Mouse (Mus musculus) midbrain, embryonic 16.5 days (tissue): ENCODE results near the gene Pigt. TPM values are rescaled to one million over a fixed set of nuclear protein-coding genes. Genes with fewer than 3 reads are reported as not detected.

Source experiments
- ATAC-seq: fragments of 200-750 bp; cut with Nextera tagmentation; 2 replicates; pipeline ENCODE4 v1.8.0; 2017; ENCODE audit warnings: moderate TSS enrichment
- H3K27ac ChIP-seq: fragments of 300-500 bp; sonication (generic); 2 replicates; pipeline ENCODE4 v1.5.1; 2014; ENCODE audit warnings: mild to moderate bottlenecking, low read length, mixed read lengths
- H3K27me3 ChIP-seq: fragments of 300-500 bp; sonication (generic); 2 replicates; pipeline ENCODE4 v1.6.1; 2014; ENCODE audit warnings: low read depth, low read length, mixed read lengths; ENCODE audit not compliant: control insufficient read depth, insufficient read depth
- H3K36me3 ChIP-seq: fragments of 300-500 bp; sonication (generic); 2 replicates; pipeline ENCODE4 v1.6.1; 2014; ENCODE audit warnings: mild to moderate bottlenecking, low read length, moderate library complexity, mixed read lengths; ENCODE audit not compliant: control insufficient read depth, insufficient read depth
- H3K4me1 ChIP-seq: fragments of 300-500 bp; sonication (generic); 2 replicates; pipeline ENCODE4 v1.6.1; 2014; ENCODE audit warnings: mild to moderate bottlenecking, low read length, mixed read lengths; ENCODE audit not compliant: control insufficient read depth, insufficient read depth
- H3K4me2 ChIP-seq: fragments of 300-500 bp; sonication (generic); 2 replicates; pipeline ENCODE4 v1.6.1; 2014; ENCODE audit warnings: mild to moderate bottlenecking, low read length, mixed read lengths
- H3K4me3 ChIP-seq: fragments of 300-500 bp; sonication (generic); 2 replicates; pipeline ENCODE4 v1.5.1; 2014; ENCODE audit warnings: low read depth, mild to moderate bottlenecking, low read length, moderate library complexity, mixed read lengths
- H3K9ac ChIP-seq: fragments of 300-500 bp; sonication (generic); 2 replicates; pipeline ENCODE4 v1.6.1; 2014; ENCODE audit warnings: low read depth, low read length, mixed read lengths
- H3K9me3 ChIP-seq: fragments of 300-500 bp; sonication (generic); replicated peaks from 2 replicates; pipeline ENCODE4 v1.6.1; 2014; ENCODE audit warnings: mild to moderate bottlenecking, low read length, mixed read lengths; ENCODE audit not compliant: control insufficient read depth, poor library complexity, severe bottlenecking
- WGBS: fragments of 180-500 bp; shearing (Covaris S2); extraction: QIAGEN DNeasy Blood & Tissue Kit; methylation state at CpG from one replicate; pipeline ENCODE4 v1.1.7; 2014; 5-methylcytosine and 5-hydroxymethylcytosine counted together
- polyA plus RNA-seq: library from polyadenylated mRNA; unstranded; fragments of >200 nt; fragmentation: Nextera tagmentation; extraction: Ambion mirVana; gene quantifications from 2 replicates; pipeline ENCODE4 v1.2.1, GENCODE M21; 2015

The Pigt gene
- polyA plus RNA-seq, 1 experiment from 2014 or later, result 97.0 TPM

DNA sequence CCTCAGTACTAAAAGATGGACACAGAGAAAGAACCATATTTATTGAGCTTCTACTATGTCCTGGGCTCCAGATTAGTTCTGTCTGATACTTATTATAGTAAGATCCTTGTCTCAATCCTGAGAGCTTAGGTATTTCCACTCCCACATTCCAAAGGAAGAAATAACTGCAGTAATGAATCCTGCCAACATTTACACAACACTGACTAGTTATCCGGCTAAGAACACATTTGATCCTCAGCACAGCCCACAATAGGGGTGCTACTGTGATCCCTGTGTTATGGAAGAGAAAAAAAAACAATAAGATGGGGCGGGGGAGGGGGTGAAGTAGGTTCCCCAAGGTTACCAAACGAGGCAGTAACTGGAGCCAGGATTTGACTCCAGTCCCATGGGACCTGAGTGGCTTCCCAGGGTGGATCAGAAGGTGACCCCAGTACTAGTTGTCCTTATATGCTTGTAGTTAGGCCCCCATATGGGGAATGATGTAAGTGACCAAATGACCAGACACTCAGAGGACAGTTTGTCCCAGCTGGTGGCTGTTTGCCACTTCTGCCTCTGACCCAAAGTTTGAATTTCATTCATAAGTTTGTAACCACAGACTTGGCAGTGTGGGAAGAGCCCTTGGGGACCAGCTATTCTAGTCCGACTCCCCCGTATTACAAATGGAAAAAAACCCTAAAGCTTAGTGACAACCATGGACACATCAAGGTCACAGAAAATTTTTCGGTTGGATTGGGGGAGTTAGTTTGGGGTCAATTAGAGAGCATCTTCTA is 41.7 kb upstream of the Pigt start:
- no peaks in the 10 kb centered on the region for H3K9me3 ChIP-seq
- no peak overlapping the region for H3K9ac ChIP-seq
- no peak overlapping the region for H3K4me3 ChIP-seq
- 77% methylated on average over 6 of the region's 6 CpGs for WGBS
- H3K36me3 ChIP-seq, result no peaks in the 10 kb centered on the region
- ATAC-seq, result no peak
- no peak overlapping the region for H3K4me2 ChIP-seq
- H3K27ac ChIP-seq, result no peak overlapping the region
- no peaks in the 10 kb centered on the region for H3K4me1 ChIP-seq
- H3K27me3 ChIP-seq, result no peaks in the 10 kb centered on the region

DNA sequence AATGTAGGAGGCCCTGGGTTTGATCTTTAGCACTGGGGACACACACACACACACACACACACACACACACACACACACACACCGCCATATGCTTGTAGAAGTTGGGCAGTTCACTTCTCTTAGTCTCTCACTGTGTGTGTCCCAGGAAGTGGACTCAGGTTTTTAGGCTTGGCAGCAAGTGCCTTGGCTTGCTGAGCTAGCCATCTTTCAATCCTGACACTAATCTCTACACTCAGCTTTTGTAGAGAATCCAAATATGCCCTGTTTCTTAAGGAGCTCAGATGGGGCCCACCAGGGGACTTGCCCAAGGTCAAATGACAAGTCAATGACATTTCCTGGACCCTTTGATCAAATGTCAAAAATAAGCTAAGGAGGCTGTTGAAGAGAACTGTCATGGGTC is 40.9 kb upstream of the Pigt start:
- Histone ChIP-seq H3K4me1 (no peaks in the 10 kb centered on the region), H3K4me2 (no peak overlapping the region; the same call in 1 of the 2 replicates), H3K9me3 (no peaks in the 10 kb centered on the region), H3K36me3 (no peaks in the 10 kb centered on the region), H3K9ac (no peak overlapping the region), H3K27ac (no peak overlapping the region), H3K4me3 (no peak overlapping the region), H3K27me3 (no peaks in the 10 kb centered on the region)
- ATAC-seq, result no peak
- WGBS, result 80% methylated on average over 1 of the region's 1 CpGs

DNA sequence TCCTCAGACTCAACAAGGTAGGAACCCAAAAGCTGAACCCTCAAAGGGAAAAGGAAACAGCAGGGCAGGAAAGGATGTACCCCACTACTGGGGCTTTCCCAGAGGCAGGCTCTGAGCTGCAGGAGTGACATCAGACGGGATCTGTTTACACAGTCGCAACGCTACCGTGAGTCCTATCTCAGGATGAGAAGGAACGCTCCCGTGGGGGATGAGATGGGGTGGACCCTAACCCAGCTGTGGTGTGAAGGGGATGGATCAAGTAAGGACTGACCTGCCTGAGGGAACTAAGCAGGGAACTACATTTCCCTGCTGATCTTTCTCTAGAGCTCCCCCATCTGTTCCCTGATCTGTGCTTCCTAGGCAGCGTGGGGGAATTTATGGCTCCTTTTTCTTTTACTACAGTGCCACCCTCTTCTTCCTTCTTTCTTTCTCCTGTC is 40.4 kb upstream of the Pigt start, which contains the start of gene Sys1:
Sys1 (plus strand) TSS at position 101 of the 437 bp plus-strand sequence.
- H3K27ac ChIP-seq, result no peak within 1 kb of the TSS
- peak within 1 kb of the TSS; percentile 39 for H3K4me2 ChIP-seq
- no peaks in the 10 kb centered on the region for H3K36me3 ChIP-seq
- no peak within 1 kb of the TSS for H3K4me3 ChIP-seq
- no peak for ATAC-seq
- WGBS, result 3% methylated on average over 7 of the region's 7 CpGs
- H3K9me3 ChIP-seq, result no peaks in the 10 kb centered on the region
- H3K27me3 ChIP-seq, result no peaks in the 10 kb centered on the region
- peaks cover 4% of the 10 kb centered on the region for H3K4me1 ChIP-seq
- no peak within 1 kb of the TSS for H3K9ac ChIP-seq

DNA sequence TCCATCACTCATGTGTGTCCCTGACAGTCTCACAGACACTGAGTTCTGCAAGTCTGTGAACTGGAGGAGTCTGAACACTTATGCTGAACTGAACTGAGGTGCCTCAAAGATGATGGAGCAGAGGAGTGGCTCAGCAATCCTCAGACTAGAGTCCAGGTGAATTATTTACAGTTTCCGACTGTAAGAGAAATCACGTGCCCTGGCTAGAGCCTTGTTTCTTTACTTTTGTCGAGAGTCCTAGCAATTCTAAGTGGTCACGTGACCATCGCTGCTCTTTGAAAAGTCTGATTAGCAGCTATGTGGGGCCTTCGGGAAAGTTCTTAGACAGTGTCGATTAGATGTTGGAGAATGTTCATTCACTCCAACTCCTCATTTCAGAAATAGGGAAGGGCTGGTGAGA is 39.4 kb upstream of the Pigt start:
- ATAC-seq, result no peak
- H3K4me1 ChIP-seq, result peaks cover 13% of the 10 kb centered on the region
- H3K36me3 ChIP-seq, result no peaks in the 10 kb centered on the region
- no peak overlapping the region for H3K4me2 ChIP-seq
- no peak overlapping the region for H3K9ac ChIP-seq
- no peak overlapping the region for H3K4me3 ChIP-seq
- H3K27me3 ChIP-seq, result no peaks in the 10 kb centered on the region
- no peak overlapping the region for H3K27ac ChIP-seq
- H3K9me3 ChIP-seq, result no peaks in the 10 kb centered on the region
- 53% methylated on average over 7 of the region's 7 CpGs for WGBS

DNA sequence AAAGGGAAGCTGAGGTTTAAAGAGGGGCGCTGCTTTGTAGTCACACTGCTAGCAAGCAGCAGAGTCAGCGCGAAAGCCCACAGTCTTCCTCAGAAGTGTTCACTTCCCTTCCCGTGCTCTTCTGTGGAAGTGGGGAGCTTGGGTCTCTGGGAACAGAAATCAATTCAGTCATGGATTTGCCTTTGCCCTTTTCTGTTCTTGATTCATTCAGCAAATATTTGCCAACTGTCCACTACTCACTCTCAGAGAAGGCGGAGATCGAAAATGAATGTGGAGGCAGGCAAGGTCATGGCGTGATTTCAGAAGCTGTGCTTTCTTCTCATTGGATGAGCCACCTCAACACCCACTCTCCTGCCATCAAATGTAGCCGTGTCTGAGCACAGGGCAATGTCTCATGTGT is 38.8 kb upstream of the Pigt start:
- Histone ChIP-seq H3K4me3 (no peak overlapping the region), H3K4me2 (no peak overlapping the region), H3K4me1 (peaks cover 18% of the 10 kb centered on the region), H3K9me3 (no peaks in the 10 kb centered on the region), H3K36me3 (no peaks in the 10 kb centered on the region; the same call in 1 of the 2 replicates), H3K9ac (no peak overlapping the region), H3K27ac (no peak overlapping the region), H3K27me3 (no peaks in the 10 kb centered on the region)
- WGBS, result 88% methylated on average over 8 of the region's 8 CpGs
- ATAC-seq, result no peak

DNA sequence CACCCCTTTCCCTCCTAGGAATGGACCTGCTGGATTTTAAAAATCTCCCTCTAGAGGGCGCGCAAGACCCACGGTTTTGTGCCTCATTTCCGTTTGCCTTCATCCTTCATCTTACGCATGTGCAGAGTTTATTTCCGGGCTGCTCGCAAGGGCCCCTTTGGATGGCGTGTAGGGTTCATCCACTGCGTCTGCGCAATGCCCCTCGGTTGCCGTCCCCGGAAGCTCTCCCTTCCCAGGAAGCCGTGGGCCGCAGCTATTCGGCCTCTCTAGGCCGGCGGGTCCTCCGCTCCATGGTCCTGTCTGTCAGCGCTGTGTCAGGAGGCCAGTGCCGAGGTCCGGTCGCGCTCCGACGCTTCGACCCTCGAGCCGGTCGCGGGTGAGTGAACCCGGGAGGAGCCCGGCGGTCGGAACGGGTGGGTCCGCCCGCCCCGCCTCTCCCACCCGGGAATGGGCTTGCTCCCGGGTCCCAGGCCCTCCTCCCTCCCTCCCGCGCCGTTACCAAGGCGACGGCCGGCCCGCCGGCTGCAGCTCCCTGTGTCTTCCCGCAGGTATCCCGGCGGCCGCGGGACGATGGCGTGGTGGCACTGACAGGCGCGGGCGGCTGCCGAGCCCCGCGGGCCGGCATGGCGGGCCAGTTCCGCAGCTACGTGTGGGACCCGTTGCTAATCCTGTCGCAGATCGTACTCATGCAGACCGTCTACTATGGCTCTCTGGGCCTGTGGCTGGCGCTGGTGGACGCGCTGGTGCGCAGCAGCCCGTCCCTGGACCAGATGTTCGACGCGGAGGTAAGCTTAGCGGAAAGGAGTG is 36.4 kb upstream of the Pigt start, which contains the start of gene Gm20458:
Gm20458 (plus strand) TSS at position 223 of the 807 bp plus-strand sequence.
- ATAC-seq, result peak; percentile 99
- Histone ChIP-seq H3K4me3 (peak within 1 kb of the TSS; percentile 95), H3K27me3 (no peaks in the 10 kb centered on the region), H3K9ac (peak within 1 kb of the TSS; percentile 89), H3K27ac (peak within 1 kb of the TSS; percentile 95), H3K4me2 (peak within 1 kb of the TSS; percentile 91), H3K4me1 (peaks cover 18% of the 10 kb centered on the region), H3K9me3 (no peaks in the 10 kb centered on the region), H3K36me3 (peaks cover 15% of the 10 kb centered on the region)
- under 1% methylated on average over 71 of the region's 79 CpGs for WGBS

DNA sequence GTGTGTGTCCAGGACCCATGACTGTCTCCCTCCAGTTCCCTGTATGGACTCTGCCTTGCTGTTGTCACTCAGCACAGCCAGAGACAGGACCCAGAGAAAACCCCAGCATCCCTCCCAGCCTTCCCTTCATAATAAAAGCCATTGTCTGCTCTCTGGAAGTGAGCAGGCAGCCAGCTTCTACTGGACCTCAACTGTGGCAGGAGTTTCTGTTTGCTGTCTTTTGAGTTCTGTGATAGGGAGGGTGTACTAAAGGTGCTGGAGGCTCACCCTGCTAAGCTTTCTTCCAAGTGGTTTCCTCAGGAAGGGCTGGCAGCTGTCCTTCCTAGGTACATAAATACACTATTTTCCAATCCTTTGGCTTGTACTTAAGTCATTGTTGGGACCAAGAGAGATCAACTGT is 32.2 kb upstream of the Pigt start:
- ATAC-seq, result no peak
- peaks cover 18% of the 10 kb centered on the region for H3K4me1 ChIP-seq

DNA sequence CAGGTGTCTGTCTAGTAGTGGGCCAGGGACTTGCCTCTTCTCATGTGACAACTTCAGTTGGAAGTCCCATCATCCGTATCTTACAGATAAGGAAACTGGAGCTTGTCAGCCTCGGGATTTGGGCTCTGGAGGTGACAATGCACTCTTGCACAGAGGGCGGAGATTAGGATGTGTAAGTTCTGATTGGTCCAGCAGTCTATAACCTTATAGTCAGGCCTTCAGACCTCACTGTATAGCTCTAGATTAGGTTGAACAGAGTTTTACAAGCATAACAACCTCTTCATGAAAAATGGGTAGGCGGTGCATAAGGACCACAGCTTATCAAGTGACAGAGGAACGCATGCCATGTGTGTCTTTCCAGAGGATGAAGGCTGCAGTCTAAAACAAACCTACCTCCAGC is 30.5 kb upstream of the Pigt start:
- Histone ChIP-seq H3K27ac (no peak overlapping the region), H3K27me3 (no peaks in the 10 kb centered on the region), H3K9ac (no peak overlapping the region), H3K4me2 (no peak overlapping the region), H3K36me3 (peaks cover 23% of the 10 kb centered on the region), H3K9me3 (no peaks in the 10 kb centered on the region), H3K4me3 (no peak overlapping the region), H3K4me1 (peaks cover 15% of the 10 kb centered on the region)
- 84% methylated on average over 5 of the region's 5 CpGs for WGBS
- no peak for ATAC-seq

More for the DNA sequence above, 32.2 kb upstream of the Pigt start:
- Histone ChIP-seq H3K27me3 (no peaks in the 10 kb centered on the region), H3K9me3 (no peaks in the 10 kb centered on the region), H3K27ac (no peak overlapping the region), H3K36me3 (peaks cover 23% of the 10 kb centered on the region), H3K4me2 (no peak overlapping the region), H3K9ac (no peak overlapping the region), H3K4me3 (no peak overlapping the region)

DNA sequence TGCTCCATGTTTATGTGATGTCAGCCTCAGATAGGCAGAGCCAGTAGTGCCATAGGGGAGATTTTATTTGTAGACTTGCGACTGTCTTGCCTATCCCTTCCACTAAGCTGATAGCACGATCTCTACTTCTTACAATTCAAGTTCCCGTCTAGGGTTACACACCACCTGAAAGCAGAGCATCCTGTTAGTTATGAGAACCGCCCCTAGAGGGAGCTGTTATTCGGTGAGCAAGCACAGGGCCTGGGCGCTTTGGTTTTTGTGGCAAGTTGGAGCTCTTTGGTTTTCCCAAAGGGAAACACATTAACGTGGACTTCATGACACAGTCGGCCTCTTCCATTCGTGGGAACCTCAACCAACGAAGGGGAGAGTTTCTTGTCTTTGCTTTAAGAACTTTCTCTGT is 27.1 kb upstream of the Pigt start:
- Histone ChIP-seq H3K9ac (no peak overlapping the region), H3K27ac (no peak overlapping the region), H3K4me1 (no peaks in the 10 kb centered on the region), H3K9me3 (no peaks in the 10 kb centered on the region), H3K27me3 (no peaks in the 10 kb centered on the region), H3K4me3 (no peak overlapping the region), H3K4me2 (no peak overlapping the region), H3K36me3 (peaks cover 23% of the 10 kb centered on the region)
- 27% methylated on average over 10 of the region's 10 CpGs for WGBS
- no peak for ATAC-seq
